Mouse (Mus musculus) lung, postnatal 0 days (tissue): ENCODE results near the gene Mmaa. TPM values are rescaled to one million over a fixed set of nuclear protein-coding genes. Genes with fewer than 3 reads are reported as not detected.

Experiments
- ATAC-seq: fragments of 200-750 bp; cut with Nextera tagmentation; 2 replicates; pipeline ENCODE4 v1.8.0; 2017; ENCODE audit warnings: moderate library complexity
- DNase-seq: peaks from one replicate; pipeline ENCODE4 v3.0.0-alpha.2; 2016; ENCODE audit warnings: low spot score
- H3K27ac ChIP-seq: fragments of 300-500 bp; sonication (generic); 2 replicates; pipeline ENCODE4 v1.5.1; 2014; ENCODE audit warnings: antibody characterized with exemption, mild to moderate bottlenecking, low read length, mixed read lengths
- H3K27me3 ChIP-seq: fragments of 300-500 bp; sonication (generic); replicated peaks from 2 replicates; pipeline ENCODE4 v1.6.1; 2014; ENCODE audit warnings: low read length, mixed read lengths; ENCODE audit not compliant: insufficient read depth
- H3K36me3 ChIP-seq: fragments of 300-500 bp; sonication (generic); 2 replicates; pipeline ENCODE4 v1.6.1; 2014; ENCODE audit warnings: low read length, mixed read lengths; ENCODE audit not compliant: insufficient read depth
- H3K4me1 ChIP-seq: fragments of 300-500 bp; sonication (generic); 2 replicates; pipeline ENCODE4 v1.6.1; 2014; ENCODE audit warnings: antibody characterized with exemption, low read depth, low read length, mixed read lengths; ENCODE audit not compliant: insufficient read depth
- H3K4me2 ChIP-seq: fragments of 300-500 bp; sonication (generic); replicated peaks from 2 replicates; pipeline ENCODE4 v1.6.1; 2014; ENCODE audit warnings: low read depth, mild to moderate bottlenecking, low read length, moderate library complexity, mixed read lengths
- H3K4me3 ChIP-seq: fragments of 300-500 bp; sonication (generic); 2 replicates; pipeline ENCODE4 v1.5.1; 2014; ENCODE audit warnings: low read depth, low read length
- H3K9ac ChIP-seq: fragments of 300-500 bp; sonication (generic); replicated peaks from 2 replicates; pipeline ENCODE4 v1.6.1; 2014; ENCODE audit warnings: low read depth, mild to moderate bottlenecking
- H3K9me3 ChIP-seq: fragments of 300-500 bp; sonication (generic); 2 replicates; pipeline ENCODE4 v1.6.1; 2016; ENCODE audit warnings: low read length, mixed read lengths
- CTCF ChIP-seq: IDR thresholded peaks from 2 replicates; pipeline ENCODE4 v1.5.1; 2016; ENCODE audit warnings: antibody characterized with exemption, mild to moderate bottlenecking
- EP300 ChIP-seq: IDR thresholded peaks from 2 replicates; pipeline ENCODE4 v1.6.1; 2016; ENCODE audit warnings: antibody characterized with exemption, mild to moderate bottlenecking, control low read depth
- WGBS: fragments of 180-500 bp; shearing (Covaris S2); extraction: QIAGEN DNeasy Blood & Tissue Kit; methylation state at CpG from one replicate; pipeline ENCODE4 v1.1.7; 2014; 5-methylcytosine and 5-hydroxymethylcytosine counted together
- polyA plus RNA-seq: library from polyadenylated mRNA; unstranded; fragments of >200 nt; fragmentation: Nextera tagmentation; extraction: Ambion mirVana; gene quantifications from 2 replicates; pipeline ENCODE4 v1.2.1, GENCODE M21; 2015

Gene Mmaa
- polyA plus RNA-seq, 1 experiment from 2014 or later, result 7.9 TPM

- Histone ChIP-seq H3K36me3 (no peaks in the 10 kb centered on the region), H3K4me1 (peaks cover 3% of the 10 kb centered on the region; the same call in 1 of the 2 replicates), H3K9ac (peak overlapping the region; percentile 83; the same call in 1 of the 2 replicates), H3K27me3 (no peaks in the 10 kb centered on the region), H3K9me3 (no peaks in the 10 kb centered on the region), H3K4me3 (peak overlapping the region; percentile 57), H3K4me2 (peak overlapping the region; percentile 73), H3K27ac (peak overlapping the region; percentile 94; the same call in 1 of the 2 replicates)
- 46% methylated on average over 3 of the region's 3 CpGs for WGBS
- TF ChIP-seq CTCF (no peak), EP300 (no peak)
- ATAC-seq (no peak), DNase-seq (peak; percentile 43)
Observed at GRCm38 (mm10) chr8:79293841-79294240, 896 bp downstream of the Mmaa start.

- no peak overlapping the region for H3K9ac ChIP-seq
Observed at GRCm38 (mm10) chr8:79292712-79293264, 1.9 kb downstream of the Mmaa start.

GRCm38 (mm10) chr8:79289592-79289991, 5.1 kb downstream of the Mmaa start:
- DNase-seq (no peak), ATAC-seq (no peak)
- 0 out of 2 replicates have a peak, but pooled peaks cover 3% of the 10 kb centered on the region for H3K4me1 ChIP-seq
- 58% methylated on average over 5 of the region's 5 CpGs for WGBS
- no peak overlapping the region for H3K4me2 ChIP-seq
- H3K36me3 ChIP-seq, result no peaks in the 10 kb centered on the region
- H3K27ac ChIP-seq, result no peak overlapping the region
- H3K4me3 ChIP-seq, result no peak overlapping the region
- TF ChIP-seq CTCF (no peak), EP300 (no peak)
- H3K27me3 ChIP-seq, result no peaks in the 10 kb centered on the region
- no peak overlapping the region for H3K9ac ChIP-seq
- H3K9me3 ChIP-seq, result no peaks in the 10 kb centered on the region

More at GRCm38 (mm10) chr8:79292712-79293264, 1.9 kb downstream of the Mmaa start:
- H3K27me3 ChIP-seq, result no peaks in the 10 kb centered on the region
- peaks cover 3% of the 10 kb centered on the region; the same call in 1 of the 2 replicates for H3K4me1 ChIP-seq
- H3K36me3 ChIP-seq, result no peaks in the 10 kb centered on the region
- no peak overlapping the region for H3K4me3 ChIP-seq
- 54% methylated on average over 3 of the region's 3 CpGs for WGBS
- no peak overlapping the region for H3K4me2 ChIP-seq
- TF ChIP-seq CTCF (no peak), EP300 (no peak)
- DNase-seq, result no peak
- H3K27ac ChIP-seq, result no peak overlapping the region
- H3K9me3 ChIP-seq, result no peaks in the 10 kb centered on the region
- ATAC-seq, result no peak

DNA sequence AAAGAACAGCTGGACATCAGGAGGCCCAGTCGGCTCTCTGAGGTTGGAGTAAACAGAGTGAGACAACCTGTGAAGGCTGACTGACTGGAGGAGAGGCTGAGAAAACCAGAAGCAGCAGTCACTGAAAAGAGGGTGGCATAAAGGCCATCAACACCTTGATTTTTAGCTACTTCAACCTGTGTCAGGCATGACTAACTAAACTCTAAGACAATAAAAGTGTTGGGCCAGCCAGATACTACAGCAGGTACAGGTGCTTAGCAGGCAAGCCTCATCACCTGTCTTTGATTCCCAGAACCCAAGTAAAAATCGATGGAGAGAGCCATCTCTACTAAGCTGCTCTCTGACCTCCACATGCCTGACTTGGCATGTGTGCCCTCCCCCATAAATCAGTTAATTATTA, 6.1 kb downstream of the Mmaa start:
- no peak overlapping the region for H3K4me2 ChIP-seq
- H3K9me3 ChIP-seq, result no peaks in the 10 kb centered on the region
- no peak overlapping the region for H3K27ac ChIP-seq
- no peaks in the 10 kb centered on the region for H3K27me3 ChIP-seq
- 0 out of 2 replicates have a peak, but pooled peaks cover 3% of the 10 kb centered on the region for H3K4me1 ChIP-seq
- ATAC-seq (no peak), DNase-seq (no peak)
- no peak overlapping the region for H3K9ac ChIP-seq
- no peak overlapping the region for H3K4me3 ChIP-seq
- TF ChIP-seq CTCF (no peak), EP300 (no peak)
- WGBS, result 51% methylated on average over 2 of the region's 2 CpGs
- H3K36me3 ChIP-seq, result no peaks in the 10 kb centered on the region

GRCm38 (mm10) chr8:79288250-79288649, 6.5 kb downstream of the Mmaa start:
- no peak for ATAC-seq
- Histone ChIP-seq H3K27me3 (no peaks in the 10 kb centered on the region), H3K9ac (no peak overlapping the region), H3K4me2 (no peak overlapping the region), H3K4me1 (0 out of 2 replicates have a peak, but pooled peaks cover under 1% of the 10 kb centered on the region), H3K9me3 (no peaks in the 10 kb centered on the region), H3K36me3 (no peaks in the 10 kb centered on the region), H3K27ac (no peak overlapping the region), H3K4me3 (no peak overlapping the region)
- WGBS, result 84% methylated on average over 4 of the region's 4 CpGs
- TF ChIP-seq EP300 (no peak), CTCF (no peak)
- no peak for DNase-seq

- Histone ChIP-seq H3K9ac (no peak overlapping the region), H3K27ac (no peak overlapping the region), H3K9me3 (no peaks in the 10 kb centered on the region), H3K4me3 (no peak overlapping the region), H3K27me3 (no peaks in the 10 kb centered on the region), H3K4me2 (no peak overlapping the region), H3K4me1 (no peaks in the 10 kb centered on the region), H3K36me3 (no peaks in the 10 kb centered on the region)
- no peak for DNase-seq
- 93% methylated on average over 3 of the region's 3 CpGs for WGBS
- ATAC-seq, result no peak
- no peak for TF ChIP-seq CTCF
- no peak for TF ChIP-seq EP300
Observed at GRCm38 (mm10) chr8:79286424-79286823, 8.3 kb downstream of the Mmaa start.
